Mouse (Mus musculus) left cerebral cortex, adult 18-20 months (tissue): Measurements from ENCODE around the gene Olfr1477. TPM values are rescaled to one million over a fixed set of nuclear protein-coding genes. Genes with fewer than 3 reads are reported as not detected.
"Not testable (repeated sequence)": the region's sequence is repeated elsewhere in the genome, so short reads cannot be mapped to it uniquely, and the experiment has no call there.

Source experiments
- DNase-seq, 2 experiments: peaks; one replicate each; pipeline ENCODE4 v3.0.0; 2021 to 2022; ENCODE audit warnings: low spot score in 2 of 2, mixed read lengths in 1 of 2
- long read RNA-seq, 2 experiments: library from polyadenylated mRNA; stranded (forward); transcript quantifications; one replicate each; pipeline ENCODE4 v2.0.0; 2021
- total RNA-seq, 2 experiments: library from RNA; stranded (reverse); gene quantifications; 2 replicates each; pipeline ENCODE4 v1.2.3; 2021

Olfr1477 gene
- not detected for total RNA-seq
- long read RNA-seq, experiment 1, result 0 reads
- long read RNA-seq, experiment 2, result 0 reads

- no peak for DNase-seq
Measured at GRCm38 (mm10) chr19:13500246-13500645, at the start of gene Olfr1477. Olfr1477 (plus strand) TSS chr19:13500546.

GRCm38 (mm10) chr19:13455986-13456385 lies 44.4 kb upstream of the Olfr1477 start, which contains the start of gene Olfr1472:
Olfr1472 (minus strand) TSS chr19:13456086.
- DNase-seq, result no peak

GRCm38 (mm10) chr19:13469265-13469664 lies 31.1 kb upstream of the Olfr1477 start, which contains the start of gene Olfr1474:
Olfr1474 (plus strand) TSS chr19:13469565.
- DNase-seq, result not testable (repeated sequence)

- DNase-seq, result no peak
Measured at GRCm38 (mm10) chr19:13480096-13480495, 20.2 kb upstream of the Olfr1477 start, which contains the start of gene Olfr1475. Olfr1475 (minus strand) TSS chr19:13480196.

- DNase-seq, result no peak
Measured at GRCm38 (mm10) chr19:13527613-13528012, 27.3 kb downstream of the Olfr1477 start, which contains the start of gene Olfr1480. Olfr1480 (plus strand) TSS chr19:13527913.

Other genes starting within 250 kb of the Olfr1477 start
- gene Olfr1465, start 185.0 kb upstream of the Olfr1477 start, total RNA-seq, result not detected
- gene Olfr1466, start 161.7 kb upstream of the Olfr1477 start, total RNA-seq, result not detected
- gene Olfr1467, start 138.3 kb upstream of the Olfr1477 start, total RNA-seq, result not detected
- gene Olfr1469, start 92.7 kb upstream of the Olfr1477 start, total RNA-seq, result not detected
- not detected for gene Olfr1471, start 57.1 kb upstream of the Olfr1477 start, total RNA-seq
- not detected for gene Olfr1472, start 44.5 kb upstream of the Olfr1477 start, total RNA-seq
- gene Olfr1474, start 31.0 kb upstream of the Olfr1477 start, total RNA-seq, result not detected
- gene Olfr1475, start 20.4 kb upstream of the Olfr1477 start, total RNA-seq, result not detected
- not detected for gene Olfr1480, start 27.4 kb downstream of the Olfr1477 start, total RNA-seq
- gene Olfr1484, start 83.0 kb downstream of the Olfr1477 start, total RNA-seq, result not detected
- gene Olfr1487, start 116.8 kb downstream of the Olfr1477 start, total RNA-seq, result not detected
- gene Olfr1489, start 131.1 kb downstream of the Olfr1477 start, total RNA-seq, result not detected
- gene Olfr1490, start 150.5 kb downstream of the Olfr1477 start, total RNA-seq, result not detected
- gene Olfr1491, start 196.7 kb downstream of the Olfr1477 start, total RNA-seq, result not detected
- not detected for gene Olfr1493-ps1, start 222.7 kb downstream of the Olfr1477 start, total RNA-seq
- gene Olfr1494, start 239.2 kb downstream of the Olfr1477 start, total RNA-seq, result not detected